Mouse (Mus musculus) spleen, postnatal 4 days (tissue): Measurements from ENCODE around the gene Wfdc10.
"Not testable (repeated sequence)": the region's sequence is repeated elsewhere in the genome, so short reads cannot be mapped to it uniquely, and the experiment has no call there.

Experiments
- DNase-seq, 2 experiments: peaks; one replicate each; pipeline ENCODE4 v3.0.0; 2022; ENCODE audit warnings: low spot score in 2 of 2

Wfdc10 gene

GRCm38 (mm10) chr2:164655858-164656257 lies at the start of gene Wfdc10:
TSS of gene Wfdc10 (plus strand) at chr2:164656046.
- peak; percentile 49 to 82 for DNase-seq

DNA sequence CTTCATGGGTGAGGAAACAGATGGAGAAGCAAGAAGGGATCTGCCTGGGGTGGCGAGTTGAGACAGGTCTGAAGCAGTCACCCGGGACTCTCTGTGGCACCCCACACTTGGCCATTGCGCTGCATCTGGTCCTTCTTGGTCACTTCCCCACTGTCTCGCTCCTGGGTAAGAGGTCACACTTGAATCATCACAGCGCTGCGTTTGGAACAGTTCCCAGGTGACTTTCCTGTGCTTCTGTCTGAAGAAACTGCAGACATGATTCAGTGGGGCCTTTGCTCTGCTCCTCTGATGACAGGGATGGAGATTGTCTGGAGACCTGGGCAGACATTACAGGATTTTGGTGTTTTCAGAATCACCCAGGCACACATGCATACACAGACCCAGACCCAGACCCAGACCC lies 47.1 kb upstream of the Wfdc10 start:
- DNase-seq, result no peak

DNA sequence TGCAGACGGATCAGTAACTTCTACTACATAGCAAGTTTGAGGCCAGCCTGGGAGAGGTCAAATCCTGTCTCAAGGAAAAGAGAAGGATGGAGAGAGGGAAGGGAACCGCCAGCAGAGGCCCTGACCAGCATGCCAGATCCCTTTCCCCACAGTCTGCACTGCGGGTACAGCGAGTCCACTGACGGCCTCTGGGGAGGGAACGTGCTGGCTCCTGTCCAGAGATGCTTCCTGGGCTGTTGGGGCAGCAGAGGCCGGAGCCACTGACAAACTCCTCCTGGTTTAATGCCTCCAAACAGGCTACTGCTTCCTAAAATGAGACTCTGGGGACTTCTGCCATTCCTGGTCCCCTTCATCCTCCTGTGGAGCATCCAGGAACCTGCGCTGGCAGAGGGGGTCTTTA lies 42.4 kb upstream of the Wfdc10 start, which contains the start of the genes Wfdc6b and Wfdc8:
Gene Wfdc6b (plus strand): TSS at position 52 of the 400 bp plus-strand sequence.
Gene Wfdc8 (minus strand): TSS at position 156 of the 400 bp plus-strand sequence.
- DNase-seq, result not testable (repeated sequence)

GRCm38 (mm10) chr2:164615386-164615785 lies 40.5 kb upstream of the Wfdc10 start:
- no peak for DNase-seq

DNA sequence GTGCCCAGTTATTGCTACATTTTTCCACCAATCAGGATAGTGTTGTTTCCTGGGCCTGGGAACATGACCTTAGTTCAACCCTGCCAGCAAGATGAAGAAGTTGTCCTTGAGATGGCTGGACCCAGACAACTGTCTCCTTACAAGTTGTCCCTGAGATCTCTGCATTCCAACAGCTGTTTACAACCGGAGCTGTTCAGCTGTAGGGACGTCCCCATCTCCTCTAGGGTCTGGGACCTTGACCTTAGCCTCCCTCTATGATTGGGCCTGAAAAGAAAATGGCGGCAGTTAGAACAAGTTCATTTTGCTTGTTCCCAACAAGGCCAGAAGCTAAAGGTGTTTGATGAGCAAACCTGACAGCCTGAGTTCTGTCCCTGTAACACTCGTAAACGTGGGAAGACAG lies 36.8 kb upstream of the Wfdc10 start:
- no peak for DNase-seq

DNA sequence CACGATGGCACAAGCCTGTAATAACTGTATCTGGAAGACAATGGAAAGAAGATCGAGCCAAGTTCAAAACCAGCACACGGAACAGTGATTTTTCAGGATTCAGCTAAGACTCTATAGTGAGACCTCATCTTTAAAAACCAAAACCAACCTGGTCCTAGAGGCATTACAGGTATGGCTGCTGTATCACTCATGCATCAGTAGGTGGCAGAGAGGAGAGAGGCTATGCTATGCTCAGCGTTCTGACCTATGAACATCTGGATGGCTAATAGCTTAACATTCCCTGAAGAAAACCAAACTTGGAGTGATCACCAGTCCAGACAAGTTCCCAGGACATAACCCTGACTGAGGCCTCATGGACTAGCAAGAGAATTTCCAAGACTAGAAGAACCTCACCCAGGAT lies 34.1 kb upstream of the Wfdc10 start:
- DNase-seq, result no peak

DNA sequence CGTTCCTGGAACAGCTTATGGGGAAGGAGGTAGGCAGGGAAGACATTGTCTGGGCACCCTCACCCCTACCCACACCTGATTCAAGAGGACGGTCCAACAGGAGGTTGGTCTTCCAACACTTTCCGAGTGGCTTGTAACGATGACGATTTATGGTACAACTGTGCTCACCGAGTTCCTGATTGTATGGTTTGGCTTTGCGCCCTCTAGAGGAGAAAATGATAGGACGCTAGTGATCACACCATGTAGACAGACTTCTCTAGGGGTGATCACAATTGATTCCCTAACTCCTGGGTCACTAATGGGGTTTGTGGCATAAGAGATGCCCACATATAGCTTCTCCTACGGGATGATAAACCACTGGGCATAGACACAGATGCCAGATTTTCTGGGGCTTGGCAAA lies 20.6 kb upstream of the Wfdc10 start:
- DNase-seq, result no peak

DNA sequence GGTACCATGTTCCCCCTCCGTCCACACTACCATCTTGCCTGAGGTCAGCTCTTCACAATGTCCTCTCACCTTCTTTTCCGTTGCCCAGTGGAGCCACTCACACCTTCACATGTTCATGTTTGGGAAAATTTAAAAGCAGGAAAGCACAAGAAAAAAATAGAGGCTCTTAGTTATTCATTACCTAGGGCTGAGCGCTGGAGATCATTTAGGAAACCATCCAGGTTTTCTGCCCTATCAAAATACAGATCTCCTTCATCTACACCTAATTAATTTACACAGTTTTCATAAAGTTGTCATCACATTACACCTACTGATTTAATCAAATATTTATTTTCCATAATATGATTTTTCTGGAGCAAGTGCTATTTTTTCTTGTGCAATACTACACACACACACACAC lies 17.1 kb upstream of the Wfdc10 start, which contains the start of gene Wfdc16:
Gene Wfdc16 (minus strand): TSS at position 101 of the 400 bp plus-strand sequence.
- no peak for DNase-seq

- no peak for DNase-seq
These were observed 14.7 kb upstream of the Wfdc10 start for GRCm38 (mm10) chr2:164641129-164641528.

GRCm38 (mm10) chr2:164641881-164642673 lies 13.8 kb upstream of the Wfdc10 start:
- no peak for DNase-seq

GRCm38 (mm10) chr2:164656483-164656882 lies 637 bp downstream of the Wfdc10 start, which contains the start of gene Wfdc9:
TSS of gene Wfdc9 (minus strand) at chr2:164656583.
- DNase-seq, result no peak

DNA sequence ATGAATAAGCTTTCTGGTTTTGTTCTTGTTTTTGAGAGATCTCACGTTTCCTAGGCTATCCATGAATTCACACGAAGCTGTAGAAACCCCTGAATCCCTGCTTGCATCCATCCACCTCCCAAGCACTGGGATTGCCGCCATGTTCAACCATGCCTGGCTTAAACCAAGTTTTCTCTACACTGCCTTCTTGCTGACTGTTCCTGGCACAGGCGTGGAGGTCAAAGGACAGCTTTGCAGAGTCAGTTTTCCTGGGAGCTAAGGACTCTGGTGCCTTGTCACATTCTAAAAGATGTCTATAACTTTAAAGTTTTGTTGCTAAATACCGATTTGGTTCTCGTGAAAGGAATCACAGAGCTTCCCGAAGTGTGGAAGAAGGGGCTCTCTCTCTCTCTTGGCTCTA lies 9.0 kb downstream of the Wfdc10 start:
- DNase-seq, result no peak

DNA sequence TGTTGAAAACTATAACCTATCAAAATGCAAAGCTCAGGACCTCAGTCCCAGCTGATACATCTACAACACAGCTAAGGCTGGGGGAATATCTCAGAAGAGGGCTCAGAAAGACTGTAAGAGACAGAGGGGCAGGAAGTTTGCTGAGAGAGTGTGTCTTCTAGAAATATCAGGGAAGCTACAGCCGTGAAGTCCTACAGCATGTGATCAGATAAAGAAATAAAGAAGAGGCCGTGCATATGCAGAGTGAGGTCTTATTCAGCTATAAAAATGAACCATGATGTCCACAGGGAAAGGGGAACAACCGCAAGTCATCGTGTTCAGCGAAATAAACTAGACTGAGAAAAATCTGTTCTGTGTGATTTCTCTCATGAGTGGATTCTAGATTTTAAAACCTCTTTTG lies 14.4 kb downstream of the Wfdc10 start:
- DNase-seq, result no peak

DNA sequence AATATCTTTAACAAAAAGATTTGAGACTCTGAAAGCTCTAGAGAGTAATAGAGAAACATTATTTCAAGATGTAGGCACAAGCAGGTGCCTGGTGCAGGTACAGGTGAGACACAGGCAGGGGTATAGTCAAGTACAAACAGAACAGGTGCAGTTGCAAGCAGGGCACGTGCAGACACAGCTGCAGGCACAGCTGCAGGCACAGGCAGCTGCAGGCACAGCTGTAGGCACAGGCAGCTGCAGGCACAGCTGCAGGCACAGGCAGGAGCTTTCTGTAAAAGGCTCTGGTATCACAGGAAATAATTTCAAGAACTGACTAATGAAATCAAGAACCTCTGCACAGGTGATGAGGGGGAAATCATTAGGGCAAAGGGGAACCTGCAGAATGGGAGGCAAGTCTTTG lies 15.1 kb downstream of the Wfdc10 start:
- DNase-seq, result no peak

DNA sequence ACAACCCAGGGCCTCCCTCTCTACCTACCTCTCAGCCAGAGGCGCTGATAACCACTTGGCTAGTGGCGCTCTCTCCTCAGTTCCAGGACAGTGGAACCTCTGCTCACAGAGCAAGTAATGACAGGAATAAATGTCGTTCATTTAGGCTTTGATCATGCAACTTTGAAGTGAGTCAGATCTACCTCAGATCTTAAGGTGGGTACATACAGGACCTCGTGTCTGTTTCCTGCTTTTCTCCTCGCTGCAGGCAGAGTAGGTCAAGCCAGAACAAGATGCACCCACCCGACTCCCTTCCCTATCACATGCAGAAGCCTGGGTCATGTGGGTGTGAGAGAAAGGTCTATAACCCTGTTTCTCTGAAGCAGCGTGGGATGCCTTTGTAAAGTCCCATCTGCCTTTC lies 18.1 kb downstream of the Wfdc10 start, which contains the start of gene Wfdc11:
Gene Wfdc11 (minus strand): TSS at position 101 of the 400 bp plus-strand sequence.
- no peak for DNase-seq

GRCm38 (mm10) chr2:164676103-164676502 lies 20.3 kb downstream of the Wfdc10 start:
- no peak for DNase-seq

GRCm38 (mm10) chr2:164676916-164677685 lies 21.3 kb downstream of the Wfdc10 start:
- DNase-seq, result no peak

- peak; percentile 72 to 85 for DNase-seq
These were observed 23.2 kb downstream of the Wfdc10 start for GRCm38 (mm10) chr2:164678848-164679625.

DNA sequence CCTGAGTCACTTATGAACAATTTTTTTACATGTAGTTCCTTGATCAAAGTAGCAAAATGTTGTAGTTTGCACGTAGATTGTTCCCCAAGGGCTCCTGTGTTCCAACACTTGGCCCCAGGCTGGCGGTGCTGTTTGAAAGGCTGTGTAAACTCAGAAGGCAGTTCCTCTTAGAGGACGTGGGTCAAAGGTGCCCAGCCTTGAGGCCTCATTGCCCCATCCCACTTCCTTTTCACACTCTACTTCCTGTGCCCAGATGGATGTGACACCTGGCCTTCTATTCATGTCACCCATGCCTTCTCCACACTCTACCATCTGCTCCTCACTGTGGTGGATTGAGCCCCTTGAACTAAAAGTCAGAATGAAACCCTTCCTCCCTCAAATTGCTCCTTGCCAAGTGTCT lies 24.1 kb downstream of the Wfdc10 start:
- peak; percentile 15 to 66 for DNase-seq

DNA sequence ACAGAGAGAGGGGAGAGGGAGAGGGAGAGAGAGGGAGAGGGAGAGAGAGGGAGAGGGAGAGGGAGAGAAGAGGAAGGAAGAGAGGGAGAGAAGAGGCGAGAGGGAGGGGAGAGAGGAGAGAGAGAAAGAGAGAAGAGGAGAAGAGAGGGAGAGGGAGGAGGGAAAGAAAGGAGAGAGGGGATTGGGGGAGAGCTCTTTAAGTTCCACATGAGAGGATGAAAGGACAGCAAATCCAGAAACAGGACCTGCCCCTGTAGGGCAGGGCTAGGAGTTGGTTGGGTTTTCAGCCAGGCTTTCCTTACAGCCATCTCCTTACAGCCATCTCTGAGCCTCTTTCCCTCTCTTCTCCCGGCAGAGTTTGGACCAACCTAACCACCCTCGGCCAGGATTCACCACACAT lies 29.0 kb downstream of the Wfdc10 start, which contains the start of gene Wfdc13:
Gene Wfdc13 (plus strand): TSS at position 301 of the 400 bp plus-strand sequence.
- DNase-seq, result no peak

DNA sequence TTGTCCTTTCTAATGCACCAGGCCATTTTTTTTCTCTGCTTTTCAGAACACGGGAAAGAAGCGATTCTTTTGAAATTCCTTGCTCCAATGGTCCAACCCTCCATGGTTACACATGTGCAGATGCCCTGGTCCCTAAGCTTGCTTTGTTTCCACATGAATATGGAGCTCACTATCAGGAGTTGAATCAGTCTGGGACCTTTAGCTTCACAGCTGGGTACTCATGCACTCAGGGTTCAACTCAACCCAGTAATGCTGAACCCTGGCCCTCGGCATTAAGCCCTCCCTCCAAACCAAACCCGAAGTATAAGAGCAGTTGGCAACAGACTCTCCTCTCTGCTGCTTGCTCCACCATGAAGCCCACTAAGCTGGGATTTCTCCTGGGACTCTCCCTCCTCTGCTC lies 42.4 kb downstream of the Wfdc10 start, which contains the start of gene Spint4:
Gene Spint4 (plus strand): TSS at position 301 of the 400 bp plus-strand sequence.
- DNase-seq, result no peak

- no peak for DNase-seq
These were observed 45.1 kb downstream of the Wfdc10 start for GRCm38 (mm10) chr2:164700959-164701358.
